Mouse (Mus musculus): Measurements from ENCODE around the gene 1700008O03Rik.
A peak's percentile ranks its signal among the peaks of the same experiment; 100 is the strongest.

Gene 1700008O03Rik

GRCm38 (mm10) chr7:44375793-44376192 is 9.8 kb downstream of the 1700008O03Rik start:
- no peak for DNase-seq (ENCODE audit: low spot score)

GRCm38 (mm10) chr7:44375207-44375606 is 10.4 kb downstream of the 1700008O03Rik start:
- peak; percentile 72 for DNase-seq (ENCODE audit: low spot score)

GRCm38 (mm10) chr7:44374756-44375155 is 10.9 kb downstream of the 1700008O03Rik start:
- peak; percentile 70 for DNase-seq (ENCODE audit: low spot score)

GRCm38 (mm10) chr7:44373889-44374652 is 11.5 kb downstream of the 1700008O03Rik start:
- peak; percentile 89 for DNase-seq (ENCODE audit: low spot score)

- DNase-seq (ENCODE audit: low spot score): no peak
Measured at GRCm38 (mm10) chr7:44373460-44373859, 12.2 kb downstream of the 1700008O03Rik start.

- no peak for DNase-seq (ENCODE audit: low spot score)
Measured at GRCm38 (mm10) chr7:44372678-44373077, 12.9 kb downstream of the 1700008O03Rik start.

GRCm38 (mm10) chr7:44360792-44361301 is 24.8 kb downstream of the 1700008O03Rik start:
- no peak for DNase-seq (ENCODE audit: low spot score)

- DNase-seq (ENCODE audit: low spot score): peak; percentile 93
Measured at GRCm38 (mm10) chr7:44359908-44360672, 25.5 kb downstream of the 1700008O03Rik start.

- peak; percentile 40 for DNase-seq (ENCODE audit: low spot score)
Measured at GRCm38 (mm10) chr7:44358886-44359654, 26.6 kb downstream of the 1700008O03Rik start.

GRCm38 (mm10) chr7:44358012-44358411 is 27.6 kb downstream of the 1700008O03Rik start:
- peak; percentile 26 for DNase-seq (ENCODE audit: low spot score)

GRCm38 (mm10) chr7:44357531-44357930 is 28.1 kb downstream of the 1700008O03Rik start:
- DNase-seq (ENCODE audit: low spot score): no peak

GRCm38 (mm10) chr7:44356590-44357481 is 28.8 kb downstream of the 1700008O03Rik start:
- DNase-seq (ENCODE audit: low spot score): peak; percentile 67

GRCm38 (mm10) chr7:44355411-44355810 is 30.2 kb downstream of the 1700008O03Rik start:
- DNase-seq (ENCODE audit: low spot score): no peak

- peak; percentile 44 for DNase-seq (ENCODE audit: low spot score)
Measured at GRCm38 (mm10) chr7:44353601-44354340, 31.8 kb downstream of the 1700008O03Rik start.

- DNase-seq (ENCODE audit: low spot score): no peak
Measured at GRCm38 (mm10) chr7:44352750-44353600, 32.6 kb downstream of the 1700008O03Rik start.

GRCm38 (mm10) chr7:44351881-44352749 is 33.5 kb downstream of the 1700008O03Rik start:
- no peak for DNase-seq (ENCODE audit: low spot score)

GRCm38 (mm10) chr7:44350957-44351711 is 34.5 kb downstream of the 1700008O03Rik start:
- peak; percentile 88 for DNase-seq (ENCODE audit: low spot score)

GRCm38 (mm10) chr7:44349043-44349442 is 36.6 kb downstream of the 1700008O03Rik start:
- no peak for DNase-seq (ENCODE audit: low spot score)

All from embryo, embryonic 10 days (tissue).